Mouse (Mus musculus): ENCODE results near the gene Cass4.

DNA sequence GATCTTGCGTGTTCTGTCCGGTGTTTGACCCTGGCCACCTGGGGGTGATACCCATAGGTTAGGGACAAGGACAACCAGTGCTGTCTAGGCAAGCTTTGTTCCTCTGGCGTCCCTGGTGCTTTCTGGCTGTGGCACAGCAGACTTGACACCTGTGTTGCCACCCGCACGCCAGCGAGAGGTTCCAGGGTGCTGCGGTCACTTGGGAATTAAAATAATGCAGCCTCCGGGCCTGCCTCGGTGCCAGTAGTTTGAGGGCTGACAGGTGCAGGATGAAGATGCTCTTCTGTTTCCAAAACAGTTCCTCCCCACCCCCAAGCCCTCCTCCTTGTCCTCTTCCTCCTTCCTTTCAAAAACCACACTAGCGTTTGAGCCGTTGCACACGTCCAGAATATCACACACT is 11.7 kb upstream of the Cass4 start:
- TF ChIP-seq USF1 (IDR thresholded peaks at IDR 0.05; ENCODE audit: low read depth, low read length): no peak
- TF ChIP-seq JUND (conservative IDR thresholded peaks at IDR 0.05; ENCODE audit: low read depth, low read length): no peak
- TF ChIP-seq CTCF (conservative IDR thresholded peaks at IDR 0.05 in 1 of 2, IDR thresholded peaks at IDR 0.05 in 1 of 2; ENCODE audit: low read depth in 2 of 2, low read length in 2 of 2): no peak
- TF ChIP-seq POLR2A (IDR thresholded peaks at IDR 0.05; ENCODE audit: low read depth, low read length): no peak

Data from CH12.LX (cell line).